Mouse (Mus musculus): ENCODE measurements around the gene Phactr1. TPM values are rescaled to one million over a fixed set of nuclear protein-coding genes. Genes with fewer than 3 reads are reported as not detected.
"Not testable (repeated sequence)": the region's sequence is repeated elsewhere in the genome, so short reads cannot be mapped to it uniquely, and the experiment has no call there.

The Phactr1 gene
- total RNA-seq, 2 experiments from 2014 or later = 1.4 to 1.5 TPM

GRCm38 (mm10) chr13:42916194-42917033, 236.0 kb downstream of the Phactr1 start:
- intact Hi-C loops (cut with DNase I) = no loop called here
- DNase-seq = peak; percentile 12 to 27

- DNase-seq = no peak
- intact Hi-C loops (cut with DNase I) = no loop called here
These were observed 236.8 kb downstream of the Phactr1 start for GRCm38 (mm10) chr13:42917251-42917650.

- intact Hi-C loops (cut with DNase I) = no loop called here
These were observed 239.6 kb downstream of the Phactr1 start for GRCm38 (mm10) chr13:42920062-42920461.

GRCm38 (mm10) chr13:42921769-42922450, 241.5 kb downstream of the Phactr1 start:
- DNase-seq = no peak
- intact Hi-C loops (cut with DNase I) = no loop called here

More at GRCm38 (mm10) chr13:42920062-42920461, 239.6 kb downstream of the Phactr1 start:
- DNase-seq = no peak

- DNase-seq = no peak
- intact Hi-C loops (cut with DNase I) = no loop called here
These were observed 247.4 kb downstream of the Phactr1 start for GRCm38 (mm10) chr13:42927778-42928177.

GRCm38 (mm10) chr13:42929529-42930235, 249.3 kb downstream of the Phactr1 start:
- DNase-seq = peak in 1 of 2 experiments; percentile 19
- intact Hi-C loops (cut with DNase I) = no loop called here

- intact Hi-C loops (cut with DNase I) = no loop called here
- DNase-seq = no peak
These were observed 251.6 kb downstream of the Phactr1 start for GRCm38 (mm10) chr13:42932046-42932445.

- intact Hi-C loops (cut with DNase I) = no loop called here
- no peak for DNase-seq
These were observed 254.2 kb downstream of the Phactr1 start for GRCm38 (mm10) chr13:42934538-42935126.

GRCm38 (mm10) chr13:42937871-42938270, 257.4 kb downstream of the Phactr1 start:
- intact Hi-C loops (cut with DNase I) = no loop called here

GRCm38 (mm10) chr13:42938346-42938745, 257.9 kb downstream of the Phactr1 start:
- intact Hi-C loops (cut with DNase I) = no loop called here
- no peak for DNase-seq

More at GRCm38 (mm10) chr13:42937871-42938270, 257.4 kb downstream of the Phactr1 start:
- no peak for DNase-seq

GRCm38 (mm10) chr13:42940271-42940670, 259.8 kb downstream of the Phactr1 start:
- intact Hi-C loops (cut with DNase I) = no loop called here
- no peak for DNase-seq

GRCm38 (mm10) chr13:42944106-42944505, 263.7 kb downstream of the Phactr1 start:
- no peak for DNase-seq
- intact Hi-C loops (cut with DNase I) = no loop called here

- DNase-seq; intact Hi-C loops (cut with DNase I): not testable (repeated sequence)
These were observed 264.8 kb downstream of the Phactr1 start for GRCm38 (mm10) chr13:42945201-42945600.

GRCm38 (mm10) chr13:42948717-42949265, 268.4 kb downstream of the Phactr1 start:
- DNase-seq = no peak
- intact Hi-C loops (cut with DNase I) = no loop called here

- intact Hi-C loops (cut with DNase I) = no loop called here
- no peak for DNase-seq
These were observed 268.9 kb downstream of the Phactr1 start for GRCm38 (mm10) chr13:42949336-42949735.

GRCm38 (mm10) chr13:42950056-42950455, 269.6 kb downstream of the Phactr1 start:
- intact Hi-C loops (cut with DNase I) = no loop called here
- DNase-seq = no peak

GRCm38 (mm10) chr13:42952037-42952721, 271.8 kb downstream of the Phactr1 start:
- intact Hi-C loops (cut with DNase I) = no loop called here
- DNase-seq = no peak

- intact Hi-C loops (cut with DNase I) = no loop called here
These were observed 272.6 kb downstream of the Phactr1 start for GRCm38 (mm10) chr13:42953071-42953470.

GRCm38 (mm10) chr13:42954116-42954515, 273.7 kb downstream of the Phactr1 start:
- intact Hi-C loops (cut with DNase I) = no loop called here
- DNase-seq = no peak

More at GRCm38 (mm10) chr13:42953071-42953470, 272.6 kb downstream of the Phactr1 start:
- DNase-seq = no peak

- no peak for DNase-seq
- intact Hi-C loops (cut with DNase I) = no loop called here
These were observed 275.9 kb downstream of the Phactr1 start for GRCm38 (mm10) chr13:42956327-42956726.
